Mouse (Mus musculus) neural tube, embryonic 15.5 days (tissue): ENCODE measurements around the gene Exph5. TPM values are rescaled to one million over a fixed set of nuclear protein-coding genes. Genes with fewer than 3 reads are reported as not detected.

ENCODE experiments used
- ATAC-seq: fragments of 200-750 bp; cut with Nextera tagmentation; 2 replicates; pipeline ENCODE4 v1.8.0; 2017; ENCODE audit warnings: mild to moderate bottlenecking, moderate TSS enrichment, moderate library complexity; ENCODE audit not compliant: low FRiP score
- H3K27ac ChIP-seq: fragments of 300-500 bp; sonication (generic); replicated peaks from 2 replicates; pipeline ENCODE4 v1.5.1; 2015; ENCODE audit warnings: mild to moderate bottlenecking, inconsistent platforms
- H3K27me3 ChIP-seq: fragments of 300-500 bp; sonication (generic); replicated peaks from 2 replicates; pipeline ENCODE4 v1.6.1; 2015; ENCODE audit warnings: inconsistent platforms
- H3K36me3 ChIP-seq: fragments of 300-500 bp; sonication (generic); 2 replicates; pipeline ENCODE4 v1.6.1; 2015; ENCODE audit warnings: inconsistent platforms
- H3K4me1 ChIP-seq: fragments of 300-500 bp; sonication (generic); 2 replicates; pipeline ENCODE4 v1.6.1; 2015; ENCODE audit warnings: inconsistent platforms
- H3K4me2 ChIP-seq: fragments of 300-500 bp; sonication (generic); 2 replicates; pipeline ENCODE4 v1.6.1; 2015; ENCODE audit warnings: inconsistent platforms, mild to moderate bottlenecking, moderate library complexity
- H3K4me3 ChIP-seq: fragments of 300-500 bp; sonication (generic); replicated peaks from 2 replicates; pipeline ENCODE4 v1.5.1; 2015; ENCODE audit warnings: mild to moderate bottlenecking, inconsistent platforms
- H3K9ac ChIP-seq: fragments of 300-500 bp; sonication (generic); replicated peaks from 2 replicates; pipeline ENCODE4 v1.6.1; 2015; ENCODE audit warnings: mild to moderate bottlenecking, inconsistent platforms
- H3K9me3 ChIP-seq: fragments of 300-500 bp; sonication (generic); replicated peaks from 2 replicates; pipeline ENCODE4 v1.6.1; 2016; ENCODE audit warnings: inconsistent platforms
- WGBS: fragments of 180-500 bp; shearing (Covaris S2); methylation state at CpG from one replicate; pipeline ENCODE4 v1.1.7; 2015; ENCODE audit warnings: mixed read lengths; 5-methylcytosine and 5-hydroxymethylcytosine counted together
- polyA plus RNA-seq: library from polyadenylated mRNA; unstranded; fragments of >200 nt; fragmentation: Nextera tagmentation; extraction: Ambion mirVana; gene quantifications from 2 replicates; pipeline ENCODE4 v1.2.1, GENCODE M21; 2015

Exph5 gene
- polyA plus RNA-seq, 1 experiment from 2014 or later = 0.38 TPM

DNA sequence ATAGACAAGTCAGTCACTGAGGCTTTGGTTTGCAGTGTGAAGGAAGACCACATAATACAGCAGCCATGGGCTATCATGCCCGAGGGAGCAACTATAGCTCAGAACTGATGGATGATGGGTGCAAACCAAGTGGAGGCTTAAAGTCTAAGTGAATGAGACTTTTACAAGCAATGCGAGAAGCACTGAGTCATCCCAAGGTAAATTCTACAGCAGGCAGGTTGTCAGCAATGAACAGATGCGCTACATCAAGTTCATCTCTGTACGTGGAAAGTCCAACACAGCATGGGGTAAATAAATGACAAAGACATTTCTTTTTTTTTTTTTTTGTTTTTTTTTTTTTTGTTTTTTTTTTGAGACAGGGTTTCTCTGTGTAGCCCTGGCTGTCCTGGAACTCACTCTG, 28.8 kb upstream of the Exph5 start:
- H3K27ac ChIP-seq = no peak overlapping the region
- ATAC-seq = no peak
- no peaks in the 10 kb centered on the region for H3K27me3 ChIP-seq
- WGBS = 75% methylated on average over 4 of the region's 4 CpGs
- no peak overlapping the region for H3K4me3 ChIP-seq
- no peak overlapping the region for H3K9ac ChIP-seq
- no peaks in the 10 kb centered on the region for H3K4me1 ChIP-seq
- H3K9me3 ChIP-seq = no peaks in the 10 kb centered on the region
- H3K36me3 ChIP-seq = no peaks in the 10 kb centered on the region
- no peak overlapping the region for H3K4me2 ChIP-seq

DNA sequence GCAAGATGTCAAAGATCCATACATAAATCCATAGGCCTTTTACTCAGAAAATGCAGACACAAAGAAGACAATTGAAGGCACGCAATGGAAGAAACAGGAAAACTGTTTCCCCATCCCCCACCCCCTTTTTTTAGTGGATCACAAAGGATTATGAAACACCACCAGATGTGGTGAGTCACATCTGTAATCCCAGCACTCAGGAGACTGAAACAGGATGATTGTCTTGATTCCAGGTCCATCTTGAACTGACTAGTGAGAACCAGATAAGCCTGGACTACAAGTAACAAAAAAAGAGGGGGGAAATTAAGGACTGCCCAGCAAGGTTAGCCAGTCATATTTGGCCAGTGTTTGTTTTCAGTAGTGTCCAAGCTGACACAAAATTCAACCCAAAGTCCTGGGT, 25.1 kb upstream of the Exph5 start:
- Histone ChIP-seq H3K27me3 (no peaks in the 10 kb centered on the region), H3K36me3 (no peaks in the 10 kb centered on the region), H3K4me1 (no peaks in the 10 kb centered on the region), H3K4me2 (no peak overlapping the region), H3K9me3 (no peaks in the 10 kb centered on the region), H3K9ac (no peak overlapping the region), H3K4me3 (no peak overlapping the region), H3K27ac (no peak overlapping the region)
- ATAC-seq = no peak
- WGBS = 94% methylated on average over 1 of the region's 1 CpGs

- Histone ChIP-seq H3K27me3 (no peaks in the 10 kb centered on the region), H3K4me1 (no peaks in the 10 kb centered on the region), H3K9ac (no peak overlapping the region), H3K9me3 (no peaks in the 10 kb centered on the region), H3K27ac (no peak overlapping the region), H3K4me2 (no peak overlapping the region), H3K4me3 (no peak overlapping the region), H3K36me3 (no peaks in the 10 kb centered on the region)
- 99% methylated on average over 2 of the region's 2 CpGs for WGBS
- no peak for ATAC-seq
Observed at GRCm38 (mm10) chr9:53278997-53279396, 22.5 kb upstream of the Exph5 start.

- no peaks in the 10 kb centered on the region for H3K4me1 ChIP-seq
- no peaks in the 10 kb centered on the region for H3K9me3 ChIP-seq
- H3K27me3 ChIP-seq = no peaks in the 10 kb centered on the region
- H3K36me3 ChIP-seq = no peaks in the 10 kb centered on the region
- ATAC-seq = no peak
- no peak overlapping the region for H3K9ac ChIP-seq
- H3K4me3 ChIP-seq = no peak overlapping the region
- H3K27ac ChIP-seq = no peak overlapping the region
- WGBS = 90% methylated on average over 6 of the region's 6 CpGs
- no peak overlapping the region for H3K4me2 ChIP-seq
Observed at GRCm38 (mm10) chr9:53286793-53287192, 14.7 kb upstream of the Exph5 start.

GRCm38 (mm10) chr9:53290006-53290405, 11.5 kb upstream of the Exph5 start:
- Histone ChIP-seq H3K4me3 (no peak overlapping the region), H3K9me3 (no peaks in the 10 kb centered on the region), H3K4me1 (no peaks in the 10 kb centered on the region), H3K9ac (no peak overlapping the region), H3K4me2 (no peak overlapping the region), H3K36me3 (no peaks in the 10 kb centered on the region), H3K27me3 (no peaks in the 10 kb centered on the region), H3K27ac (no peak overlapping the region)
- ATAC-seq = no peak
- 92% methylated on average over 3 of the region's 3 CpGs for WGBS

DNA sequence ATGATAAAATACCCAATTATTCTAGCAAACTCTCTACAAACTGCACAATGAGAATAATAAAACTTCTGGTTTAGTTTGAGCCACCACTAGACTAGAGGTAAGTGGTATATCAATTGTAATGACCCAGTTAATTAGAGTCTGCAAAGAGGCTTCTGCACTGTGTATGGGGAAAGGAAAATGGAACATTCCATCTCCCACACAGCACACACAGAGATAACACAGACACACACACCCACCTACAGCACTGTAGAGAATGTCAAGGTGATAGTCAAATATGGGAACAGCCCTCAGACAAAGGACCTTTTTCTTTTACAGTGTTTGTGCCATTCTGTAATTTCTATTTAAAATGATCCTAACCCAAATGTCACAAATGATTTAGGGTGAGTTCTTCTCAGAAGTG, 8.6 kb upstream of the Exph5 start:
- no peaks in the 10 kb centered on the region for H3K27me3 ChIP-seq

DNA sequence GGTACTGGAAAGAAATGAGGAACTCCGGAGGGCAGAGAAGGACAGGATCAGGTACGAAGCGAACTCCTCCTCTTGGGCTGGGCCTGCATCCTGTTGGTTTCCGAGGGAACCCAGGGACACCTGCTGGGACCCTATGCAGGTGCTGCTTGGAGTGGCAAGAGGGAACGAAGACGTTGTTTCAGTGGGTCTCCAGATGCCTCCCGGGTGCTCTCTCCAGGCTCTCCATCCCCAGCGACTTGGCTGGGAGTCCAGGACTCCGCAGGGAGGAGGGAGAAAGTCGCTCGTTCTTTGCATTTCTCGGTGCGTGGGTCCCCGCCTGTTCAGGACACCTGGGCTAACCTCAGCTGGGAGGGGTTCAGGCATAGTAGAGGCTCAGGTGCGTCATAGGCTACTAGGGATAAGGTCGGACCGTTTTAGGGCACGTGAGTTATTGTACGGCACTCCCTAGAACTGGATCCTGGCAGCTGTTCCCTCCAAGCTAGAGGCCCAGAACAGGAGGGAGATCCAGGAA, 386 bp downstream of the Exph5 start:
- Histone ChIP-seq H3K27me3 (peaks cover 12% of the 10 kb centered on the region; the same call in 1 of the 2 replicates), H3K9ac (peak overlapping the region; percentile 14; the same call in 1 of the 2 replicates), H3K4me2 (peak overlapping the region; percentile 92), H3K4me1 (peaks cover 11% of the 10 kb centered on the region), H3K9me3 (no peaks in the 10 kb centered on the region), H3K36me3 (no peaks in the 10 kb centered on the region), H3K27ac (no peak overlapping the region), H3K4me3 (peak overlapping the region; percentile 43)
- ATAC-seq = no peak; the same call in 1 of the 2 replicates
- WGBS = 5% methylated on average over 19 of the region's 19 CpGs

More for the DNA sequence above, 8.6 kb upstream of the Exph5 start:
- Histone ChIP-seq H3K4me2 (no peak overlapping the region), H3K4me3 (no peak overlapping the region), H3K9ac (no peak overlapping the region), H3K9me3 (no peaks in the 10 kb centered on the region), H3K27ac (no peak overlapping the region), H3K36me3 (no peaks in the 10 kb centered on the region), H3K4me1 (no peaks in the 10 kb centered on the region)
- ATAC-seq = no peak

GRCm38 (mm10) chr9:53302415-53302814, 945 bp downstream of the Exph5 start:
- Histone ChIP-seq H3K4me3 (no peak overlapping the region; the same call in 1 of the 2 replicates), H3K36me3 (no peaks in the 10 kb centered on the region), H3K9me3 (no peaks in the 10 kb centered on the region), H3K27ac (no peak overlapping the region), H3K4me1 (peaks cover 11% of the 10 kb centered on the region), H3K9ac (no peak overlapping the region), H3K27me3 (peaks cover 12% of the 10 kb centered on the region; the same call in 1 of the 2 replicates), H3K4me2 (peak overlapping the region; percentile 92)
- no peak for ATAC-seq
- 71% methylated on average over 5 of the region's 5 CpGs for WGBS

- H3K4me3 ChIP-seq = no peak overlapping the region
- H3K9me3 ChIP-seq = no peaks in the 10 kb centered on the region
- no peak overlapping the region for H3K4me2 ChIP-seq
- H3K27me3 ChIP-seq = no peaks in the 10 kb centered on the region
- H3K9ac ChIP-seq = no peak overlapping the region
- ATAC-seq = no peak
- 79% methylated on average over 7 of the region's 7 CpGs for WGBS
- H3K27ac ChIP-seq = no peak overlapping the region
- no peaks in the 10 kb centered on the region for H3K4me1 ChIP-seq
- H3K36me3 ChIP-seq = no peaks in the 10 kb centered on the region
Observed at GRCm38 (mm10) chr9:53307904-53308303, 6.4 kb downstream of the Exph5 start.

DNA sequence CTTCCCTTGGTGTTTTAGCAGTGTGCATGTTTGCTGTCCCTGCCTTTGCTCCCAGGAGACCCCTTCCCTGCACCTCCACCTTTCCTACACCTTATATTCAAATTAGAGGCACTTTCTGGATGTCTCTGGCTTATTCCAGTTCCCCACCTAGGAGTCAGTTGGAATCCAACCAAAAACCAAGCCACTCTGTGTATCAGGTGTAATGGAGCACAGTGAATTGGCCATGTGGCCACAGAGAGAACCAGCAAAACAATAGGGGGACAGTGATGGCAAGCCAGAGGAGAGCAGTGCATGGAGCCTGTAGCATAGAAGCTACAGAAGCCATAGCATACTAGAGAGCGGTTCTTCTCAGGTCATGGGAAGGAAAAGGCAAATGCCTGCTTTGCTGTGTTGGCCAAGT, 11.5 kb downstream of the Exph5 start:
- H3K27ac ChIP-seq = no peak overlapping the region
- H3K4me2 ChIP-seq = no peak overlapping the region
- no peaks in the 10 kb centered on the region for H3K4me1 ChIP-seq
- H3K36me3 ChIP-seq = no peaks in the 10 kb centered on the region
- 94% methylated on average over 1 of the region's 1 CpGs for WGBS
- no peaks in the 10 kb centered on the region for H3K27me3 ChIP-seq
- H3K4me3 ChIP-seq = no peak overlapping the region
- no peak overlapping the region for H3K9ac ChIP-seq
- no peaks in the 10 kb centered on the region for H3K9me3 ChIP-seq
- no peak for ATAC-seq

- H3K9ac ChIP-seq = no peak overlapping the region
- no peak overlapping the region for H3K4me3 ChIP-seq
- no peaks in the 10 kb centered on the region for H3K9me3 ChIP-seq
- ATAC-seq = no peak
- WGBS = 57% methylated on average over 10 of the region's 10 CpGs
- no peaks in the 10 kb centered on the region for H3K4me1 ChIP-seq
- H3K27ac ChIP-seq = no peak overlapping the region
- no peak overlapping the region for H3K4me2 ChIP-seq
- no peaks in the 10 kb centered on the region for H3K27me3 ChIP-seq
- no peaks in the 10 kb centered on the region for H3K36me3 ChIP-seq
Observed at GRCm38 (mm10) chr9:53320894-53321650, 19.6 kb downstream of the Exph5 start.

- H3K4me1 ChIP-seq = no peaks in the 10 kb centered on the region
- H3K27me3 ChIP-seq = no peaks in the 10 kb centered on the region
- H3K4me2 ChIP-seq = no peak overlapping the region
- H3K27ac ChIP-seq = no peak overlapping the region
- no peaks in the 10 kb centered on the region for H3K9me3 ChIP-seq
- no peak for ATAC-seq
- no peaks in the 10 kb centered on the region for H3K36me3 ChIP-seq
- no peak overlapping the region for H3K9ac ChIP-seq
- 83% methylated on average over 8 of the region's 8 CpGs for WGBS
- H3K4me3 ChIP-seq = no peak overlapping the region
Observed at GRCm38 (mm10) chr9:53321683-53322082, 20.2 kb downstream of the Exph5 start.
